Mouse (Mus musculus): ENCODE results near the gene Usp6nl. TPM values are rescaled to one million over a fixed set of nuclear protein-coding genes. Genes with fewer than 3 reads are reported as not detected.

Usp6nl gene
- 10 to 100 TPM; 21.3 to 22.7 TPM for polyA plus RNA-seq (2017; shearing (Covaris generic))

GRCm38 (mm10) chr2:6322376-6322901, at the start of gene Usp6nl:
Gene Usp6nl (plus strand): TSS chr2:6322667.

Other genes starting within 250 kb of the Usp6nl start
- 1 to 10 TPM in 1 of 2 experiments, under 1 TPM in 1; 0.48 to 2.3 TPM for gene Proser2, start 192.5 kb upstream of the Usp6nl start, polyA plus RNA-seq (2017; shearing (Covaris generic))
- under 1 TPM; 0.34 to 0.49 TPM for gene Echdc3, start 109.6 kb upstream of the Usp6nl start, polyA plus RNA-seq (2017; shearing (Covaris generic))